Mouse (Mus musculus) liver, embryonic 15.5 days (tissue): ENCODE results near the gene Tmod4. TPM values are rescaled to one million over a fixed set of nuclear protein-coding genes. Genes with fewer than 3 reads are reported as not detected.

Source experiments
- ATAC-seq: fragments of 200-750 bp; cut with Nextera tagmentation; 2 replicates; pipeline ENCODE4 v1.8.0; 2017; ENCODE audit warnings: moderate number of reproducible peaks, mild to moderate bottlenecking, moderate library complexity; ENCODE audit not compliant: insufficient read depth
- H3K27ac ChIP-seq: fragments of 300-500 bp; sonication (generic); replicated peaks from 2 replicates; pipeline ENCODE4 v1.5.1; 2015; ENCODE audit warnings: mild to moderate bottlenecking, inconsistent platforms
- H3K27me3 ChIP-seq: fragments of 300-500 bp; sonication (generic); 2 replicates; pipeline ENCODE4 v1.6.1; 2015; ENCODE audit warnings: mild to moderate bottlenecking, inconsistent platforms
- H3K36me3 ChIP-seq: fragments of 300-500 bp; sonication (generic); replicated peaks from 2 replicates; pipeline ENCODE4 v1.6.1; 2015; ENCODE audit warnings: moderate library complexity, mild to moderate bottlenecking, inconsistent platforms
- H3K4me1 ChIP-seq: fragments of 300-500 bp; sonication (generic); replicated peaks from 2 replicates; pipeline ENCODE4 v1.6.1; 2015; ENCODE audit warnings: inconsistent platforms
- H3K4me2 ChIP-seq: fragments of 300-500 bp; sonication (generic); 2 replicates; pipeline ENCODE4 v1.6.1; 2015; ENCODE audit warnings: moderate library complexity, mild to moderate bottlenecking, inconsistent platforms
- H3K4me3 ChIP-seq: fragments of 300-500 bp; sonication (generic); replicated peaks from 2 replicates; pipeline ENCODE4 v1.5.1; 2015; ENCODE audit warnings: mild to moderate bottlenecking, inconsistent platforms
- H3K9ac ChIP-seq: fragments of 300-500 bp; sonication (generic); 2 replicates; pipeline ENCODE4 v1.6.1; 2015; ENCODE audit warnings: moderate library complexity, mild to moderate bottlenecking, inconsistent platforms
- H3K9me3 ChIP-seq: fragments of 300-500 bp; sonication (generic); replicated peaks from 2 replicates; pipeline ENCODE4 v1.6.1; 2016; ENCODE audit warnings: inconsistent platforms
- WGBS: fragments of 180-500 bp; shearing (Covaris S2); methylation state at CpG from one replicate; pipeline ENCODE4 v1.1.7; 2015; ENCODE audit warnings: mixed read lengths; ENCODE audit not compliant: insufficient replicate concordance; 5-methylcytosine and 5-hydroxymethylcytosine counted together
- microRNA-seq: library from miRNA; unstranded; fragments of <30 nt; microRNA quantifications from one replicate; pipeline ENCODE4, GENCODE M21; 2016
- polyA plus RNA-seq: library from polyadenylated mRNA; unstranded; fragments of >200 nt; fragmentation: Nextera tagmentation; extraction: Ambion mirVana; gene quantifications from 2 replicates; pipeline ENCODE4 v1.2.1, GENCODE M21; 2015

The Tmod4 gene
- polyA plus RNA-seq, 1 experiment from 2014 or later, result 0.53 TPM

GRCm38 (mm10) chr3:95173256-95173949 is 49.1 kb downstream of the Tmod4 start:
- no peak overlapping the region for H3K9ac ChIP-seq
- no peaks in the 10 kb centered on the region for H3K9me3 ChIP-seq
- ATAC-seq, result peak; percentile 39; the same call in 1 of the 2 replicates
- H3K36me3 ChIP-seq, result no peaks in the 10 kb centered on the region
- H3K4me1 ChIP-seq, result peaks cover 17% of the 10 kb centered on the region
- peaks cover 79% of the 10 kb centered on the region for H3K27me3 ChIP-seq
- H3K4me2 ChIP-seq, result peak overlapping the region; percentile 63
- WGBS, result 6% methylated on average over 58 of the region's 58 CpGs
- no peak overlapping the region for H3K27ac ChIP-seq
- H3K4me3 ChIP-seq, result peak overlapping the region; percentile 39

DNA sequence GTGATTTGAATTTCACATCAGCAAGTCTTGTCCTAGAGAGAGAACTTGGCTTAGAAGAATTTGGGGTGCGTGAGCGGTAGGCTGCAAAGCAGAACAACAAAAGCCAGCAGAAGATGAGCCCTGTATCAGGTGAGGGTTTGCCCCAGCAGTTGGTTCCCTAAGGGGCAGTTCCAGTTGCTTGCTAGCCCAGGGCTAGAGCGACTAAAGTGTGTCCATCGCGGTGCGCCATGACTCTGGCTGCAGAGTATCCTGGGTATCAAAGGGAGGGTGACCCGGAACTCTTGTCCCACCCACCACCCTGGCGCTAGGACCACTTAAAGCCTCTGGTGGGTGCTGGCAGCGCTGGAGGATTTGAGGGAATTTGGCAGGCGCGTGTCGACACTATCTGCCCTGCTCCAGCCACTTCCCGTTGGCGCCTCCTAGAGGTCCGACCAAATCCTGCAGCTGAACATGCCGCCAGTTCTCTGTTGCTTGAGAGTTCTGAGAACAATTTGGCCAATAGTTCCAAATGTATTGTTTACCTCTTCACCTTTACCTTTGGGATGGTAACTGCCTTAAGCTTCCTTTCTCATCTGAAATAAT is 49.8 kb downstream of the Tmod4 start:
- H3K27ac ChIP-seq, result no peak overlapping the region
- no peaks in the 10 kb centered on the region for H3K9me3 ChIP-seq
- peak overlapping the region; percentile 63 for H3K4me2 ChIP-seq
- H3K27me3 ChIP-seq, result peaks cover 72% of the 10 kb centered on the region
- H3K4me1 ChIP-seq, result peaks cover 17% of the 10 kb centered on the region
- no peaks in the 10 kb centered on the region for H3K36me3 ChIP-seq
- H3K9ac ChIP-seq, result 0 out of 2 replicates have a peak overlapping the region, but pooled peaks have one; percentile 2
- peak overlapping the region; percentile 39; the same call in 1 of the 2 replicates for H3K4me3 ChIP-seq
- WGBS, result 3% methylated on average over 16 of the region's 16 CpGs
- no peak for ATAC-seq

- Histone ChIP-seq H3K4me1 (peaks cover 17% of the 10 kb centered on the region), H3K27me3 (peaks cover 51% of the 10 kb centered on the region), H3K4me2 (no peak overlapping the region), H3K4me3 (no peak overlapping the region), H3K9ac (no peak overlapping the region), H3K27ac (no peak overlapping the region), H3K9me3 (no peaks in the 10 kb centered on the region), H3K36me3 (no peaks in the 10 kb centered on the region; the same call in 1 of the 2 replicates)
- WGBS, result 57% methylated on average over 3 of the region's 3 CpGs
- ATAC-seq, result no peak
These were observed 52.2 kb downstream of the Tmod4 start for GRCm38 (mm10) chr3:95176500-95176899.

DNA sequence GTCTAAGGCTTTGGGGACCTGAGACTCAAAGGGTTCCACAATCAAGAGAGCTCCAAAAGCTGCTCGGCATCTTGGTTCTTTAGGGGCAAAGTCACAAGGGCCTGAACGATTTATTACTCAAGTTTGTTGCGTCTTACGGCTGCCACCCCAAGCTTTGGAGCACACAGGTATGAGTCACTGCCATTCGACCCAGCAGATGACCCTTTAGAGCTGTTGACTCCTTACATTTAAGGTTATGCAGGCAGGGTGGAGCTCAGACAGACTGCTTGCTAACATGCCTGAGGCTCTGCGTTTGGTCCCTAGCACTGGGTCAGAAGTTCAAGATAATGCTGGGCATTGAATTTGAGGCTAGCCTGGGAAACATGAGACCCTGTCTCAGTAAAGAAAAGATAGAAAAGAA is 53.3 kb downstream of the Tmod4 start:
- peaks cover 40% of the 10 kb centered on the region for H3K27me3 ChIP-seq
- whole genome bisulfite sequencing, result 63% methylated on average over 6 of the region's 6 CpGs
- peaks cover 6% of the 10 kb centered on the region for H3K36me3 ChIP-seq
- no peak overlapping the region for H3K9ac ChIP-seq
- H3K4me2 ChIP-seq, result no peak overlapping the region
- ATAC-seq, result no peak
- H3K27ac ChIP-seq, result no peak overlapping the region
- H3K9me3 ChIP-seq, result no peaks in the 10 kb centered on the region
- H3K4me3 ChIP-seq, result no peak overlapping the region
- H3K4me1 ChIP-seq, result peaks cover 15% of the 10 kb centered on the region

Small RNA genes lying within 50 kb of the gene (microRNA-seq; reads per million reads assigned to microRNA genes)
- gene Mir8099-1, result not detected

Other genes starting within 250 kb of the Tmod4 start
- gene Psmb4, start 237.5 kb upstream of the Tmod4 start, polyA plus RNA-seq, result 166 and 172 TPM in 2 replicates
- 98.5 and 126 TPM in 2 replicates for gene Selenbp1, start 191.4 kb upstream of the Tmod4 start, polyA plus RNA-seq
- 1.3 and 1.5 TPM in 2 replicates for gene Rfx5, start 170.4 kb upstream of the Tmod4 start, polyA plus RNA-seq
- gene Pi4kb, start 149.7 kb upstream of the Tmod4 start, polyA plus RNA-seq, result 8.7 and 10.3 TPM in 2 replicates
- gene Zfp687, start 109.0 kb upstream of the Tmod4 start, polyA plus RNA-seq, result 7.2 and 7.4 TPM in 2 replicates
- gene Psmd4, start 81.9 kb upstream of the Tmod4 start, polyA plus RNA-seq, result 151 and 159 TPM in 2 replicates
- gene Pip5k1a, start 17.5 kb upstream of the Tmod4 start, polyA plus RNA-seq, result 8.5 and 8.7 TPM in 2 replicates
- 31.4 and 36.6 TPM in 2 replicates for gene Vps72, start 13.5 kb upstream of the Tmod4 start, polyA plus RNA-seq
- 25.6 and 26.1 TPM in 2 replicates for gene Scnm1, start 9.5 kb downstream of the Tmod4 start, polyA plus RNA-seq
- 7.1 and 8.3 TPM in 2 replicates for gene Lysmd1, start 9.6 kb downstream of the Tmod4 start, polyA plus RNA-seq
- gene Tnfaip8l2, start 17.9 kb downstream of the Tmod4 start, polyA plus RNA-seq, result 9.3 and 9.8 TPM in 2 replicates
- gene Sema6c, start 36.0 kb downstream of the Tmod4 start, polyA plus RNA-seq, result 0.37 and 0.68 TPM in 2 replicates
- gene Gabpb2, start 93.4 kb downstream of the Tmod4 start, polyA plus RNA-seq, result 6.2 and 7.1 TPM in 2 replicates
- gene Cdc42se1, start 104.3 kb downstream of the Tmod4 start, polyA plus RNA-seq, result 36.7 and 42.6 TPM in 2 replicates
- gene Mllt11, start 107.7 kb downstream of the Tmod4 start, polyA plus RNA-seq, result 2.2 and 2.7 TPM in 2 replicates
- gene Gm128, start 117.1 kb downstream of the Tmod4 start, polyA plus RNA-seq, result 0.07 and 0.12 TPM in 2 replicates
- gene Bnipl, start 126.7 kb downstream of the Tmod4 start, polyA plus RNA-seq, result not detected in 2 replicates
- 18.8 and 20.9 TPM in 2 replicates for gene Mindy1, start 156.9 kb downstream of the Tmod4 start, polyA plus RNA-seq
- gene Prune1, start 157.6 kb downstream of the Tmod4 start, polyA plus RNA-seq, result 9.0 and 9.5 TPM in 2 replicates
- gene Anxa9, start 182.7 kb downstream of the Tmod4 start, polyA plus RNA-seq, result 2.1 and 2.8 TPM in 2 replicates
- gene Cers2, start 190.3 kb downstream of the Tmod4 start, polyA plus RNA-seq, result 110 and 114 TPM in 2 replicates
- 12.0 and 12.9 TPM in 2 replicates for gene Setdb1, start 232.7 kb downstream of the Tmod4 start, polyA plus RNA-seq